Mouse (Mus musculus) cortical plate, adult 2 months (tissue): ENCODE measurements around the gene Synpo2.

ENCODE experiments used
- CTCF ChIP-seq: fragments of 200-500 bp; IDR thresholded peaks from 2 replicates; pipeline ENCODE4 v1.5.1; 2011; ENCODE audit warnings: mild to moderate bottlenecking, control low read depth, low read length; ENCODE audit not compliant: insufficient read depth; ENCODE audit errors: extremely low read depth
- POLR2A ChIP-seq: fragments of 200-500 bp; IDR thresholded peaks from 2 replicates; pipeline ENCODE4 v1.6.1; 2011; ENCODE audit warnings: mild to moderate bottlenecking, low read length, control low read depth; ENCODE audit not compliant: insufficient read depth; ENCODE audit errors: extremely low read depth

GRCm38 (mm10) chr3:123139619-123140018, 96.3 kb downstream of the Synpo2 start:
- TF ChIP-seq CTCF (no peak), POLR2A (no peak)
